Mouse (Mus musculus) kidney, postnatal 36 days (tissue): ENCODE measurements around the gene Hal.

Experiments used
- DNase-seq, 2 experiments: peaks; one replicate each; pipeline ENCODE4 v3.0.0; 2021 to 2022; ENCODE audit warnings: mixed read lengths in 2 of 2

Hal gene

DNA sequence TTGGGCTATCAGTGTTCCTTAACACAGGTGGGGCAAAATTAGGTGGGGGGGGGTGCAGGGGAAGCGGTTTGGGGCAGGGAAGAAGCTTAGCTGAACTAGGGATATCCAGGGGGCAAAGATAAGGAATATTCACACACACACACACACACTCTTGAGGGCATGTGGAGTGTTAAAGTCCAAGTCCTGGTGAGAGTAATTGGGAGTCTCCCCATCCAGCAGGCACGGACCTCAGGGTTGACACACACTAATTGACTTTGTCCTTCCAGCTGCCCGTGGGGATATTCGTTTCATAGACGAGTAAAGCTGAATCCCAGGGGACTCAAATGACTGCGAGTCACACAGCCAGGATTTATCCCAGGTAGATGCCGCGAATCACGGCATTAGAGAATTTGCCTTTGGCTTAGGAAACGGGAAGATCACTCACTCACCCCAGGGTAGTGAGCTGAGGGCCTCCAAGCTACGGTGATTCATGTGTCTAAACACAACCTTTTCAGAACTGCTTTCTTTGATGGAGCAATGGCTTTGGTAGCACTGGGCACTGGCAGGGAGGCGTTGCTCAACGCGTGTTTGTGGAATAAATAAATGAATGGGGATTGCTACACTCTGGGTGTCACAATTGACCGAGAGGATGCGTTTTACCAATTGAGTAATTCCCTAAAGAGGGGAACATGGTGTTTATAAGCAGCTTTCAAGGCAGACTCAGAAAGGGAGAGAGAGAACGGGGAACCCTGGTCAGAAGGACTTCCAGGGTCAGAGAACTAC is at the start of gene Hal:
Gene Hal, plus strand, starts transcription at position 703 of the 762 bp plus-strand sequence.
- DNase-seq, result no peak

DNA sequence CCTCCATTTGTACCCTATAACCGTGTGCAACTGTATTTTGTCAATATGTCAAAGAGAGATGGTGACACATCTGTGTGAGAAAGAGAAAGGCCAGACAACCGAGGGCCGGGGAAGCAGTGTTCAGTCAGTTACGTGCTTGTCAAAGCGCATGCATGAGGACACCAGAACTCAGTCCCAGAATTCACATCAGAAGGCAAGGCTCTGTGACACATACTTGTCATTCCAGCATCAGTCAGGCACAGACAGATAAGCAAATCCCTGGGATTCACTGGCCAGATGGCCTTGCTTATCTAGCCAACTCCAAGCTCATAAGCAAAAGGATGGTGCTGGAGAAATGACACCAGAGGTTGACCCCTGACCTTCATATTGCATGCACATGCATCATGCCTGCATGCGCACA is 47.1 kb upstream of the Hal start:
- no peak for DNase-seq

DNA sequence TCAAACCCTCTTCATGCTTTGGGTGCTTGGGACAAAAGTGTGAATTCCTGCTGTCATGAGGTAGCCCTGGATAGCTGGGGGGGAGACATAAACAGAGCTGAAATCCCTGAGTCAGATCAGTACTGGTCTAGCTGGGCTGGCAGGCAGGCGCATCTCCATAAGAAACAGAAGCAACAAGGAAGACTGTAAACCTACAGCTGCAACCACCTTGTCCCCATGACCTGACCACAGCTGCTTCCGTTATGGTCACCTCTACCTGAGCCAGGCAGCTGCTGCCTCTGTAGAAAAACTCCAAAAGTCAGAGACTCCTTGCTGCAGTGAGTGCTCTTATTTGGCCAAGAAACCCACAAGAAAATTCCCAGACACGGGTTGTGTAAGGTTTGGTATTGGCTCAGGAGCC is 46.4 kb upstream of the Hal start:
- no peak for DNase-seq

DNA sequence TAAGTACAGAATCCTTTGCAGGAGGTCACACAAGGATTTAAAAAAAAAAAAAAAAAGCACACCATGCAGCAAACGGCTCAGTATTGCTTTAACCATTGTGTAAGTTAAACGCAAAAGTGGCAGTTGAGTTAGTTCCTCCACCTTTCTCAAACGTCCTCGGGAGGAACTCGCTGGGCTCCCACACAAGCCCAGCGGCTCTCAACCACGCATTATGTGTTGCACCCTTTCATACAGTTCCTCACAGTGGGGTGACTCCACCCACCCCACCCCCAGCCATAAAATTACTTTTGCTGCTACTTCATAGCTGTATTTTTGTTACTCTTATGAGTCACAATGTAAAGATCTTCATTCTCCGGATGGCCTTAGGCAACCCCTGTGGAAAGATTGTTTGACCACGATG is 44.2 kb upstream of the Hal start:
- no peak for DNase-seq

DNA sequence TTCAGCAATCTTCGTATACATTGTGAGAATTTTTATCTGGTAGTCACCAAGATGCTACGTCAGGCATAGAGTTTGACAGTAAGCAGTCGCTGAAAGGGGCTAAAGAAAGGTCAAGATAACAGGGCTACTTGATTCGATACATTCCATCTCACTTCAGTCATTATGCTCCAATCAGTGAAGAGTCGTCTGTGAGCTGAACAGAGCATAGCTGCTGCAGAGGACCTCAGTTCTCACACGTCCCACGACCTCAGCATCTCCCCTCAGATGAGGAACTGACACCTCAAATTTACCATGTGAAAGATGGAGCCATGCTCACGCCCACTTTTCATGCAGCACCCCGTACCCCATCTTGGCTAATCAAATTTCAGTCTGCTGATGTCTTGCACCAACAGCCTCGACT is 41.2 kb upstream of the Hal start:
- DNase-seq, result no peak

DNA sequence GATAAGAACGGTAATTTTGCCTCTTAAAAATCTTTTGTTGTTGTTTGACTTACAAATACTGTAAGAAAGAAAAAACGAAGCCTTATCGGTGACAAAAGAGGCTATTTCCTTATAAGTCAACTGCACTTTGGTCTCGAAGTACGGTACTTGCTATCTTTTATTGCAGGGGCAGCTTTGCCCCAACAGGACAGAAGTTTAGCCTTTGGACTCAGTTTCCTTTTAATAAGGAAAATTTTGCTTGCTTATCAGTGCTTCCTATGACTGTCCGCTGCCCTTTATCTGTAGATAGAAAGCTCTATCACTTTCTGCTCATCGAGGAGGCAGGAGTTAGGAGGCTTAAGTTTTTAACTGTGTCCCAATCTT is 33.9 kb upstream of the Hal start:
- no peak for DNase-seq

DNA sequence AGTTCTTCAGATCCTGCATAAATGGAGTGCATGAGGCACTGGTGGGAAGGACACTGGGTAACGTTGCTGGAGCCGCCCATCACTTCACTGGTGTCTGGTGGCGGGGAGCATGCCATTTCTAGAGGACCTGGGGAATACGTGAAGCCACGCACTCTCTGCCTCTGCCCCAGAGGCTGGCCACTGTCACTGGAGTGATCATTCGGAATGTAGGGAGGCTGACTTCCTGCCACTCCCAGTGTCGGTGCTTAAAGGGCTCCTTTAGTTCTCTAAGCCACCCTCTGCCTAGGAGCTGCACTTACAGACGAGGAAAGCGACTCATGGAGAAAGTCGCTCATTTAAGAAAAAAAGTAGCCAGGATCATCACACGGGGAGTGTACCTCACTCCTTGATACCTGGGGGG is 28.5 kb upstream of the Hal start:
- no peak for DNase-seq

DNA sequence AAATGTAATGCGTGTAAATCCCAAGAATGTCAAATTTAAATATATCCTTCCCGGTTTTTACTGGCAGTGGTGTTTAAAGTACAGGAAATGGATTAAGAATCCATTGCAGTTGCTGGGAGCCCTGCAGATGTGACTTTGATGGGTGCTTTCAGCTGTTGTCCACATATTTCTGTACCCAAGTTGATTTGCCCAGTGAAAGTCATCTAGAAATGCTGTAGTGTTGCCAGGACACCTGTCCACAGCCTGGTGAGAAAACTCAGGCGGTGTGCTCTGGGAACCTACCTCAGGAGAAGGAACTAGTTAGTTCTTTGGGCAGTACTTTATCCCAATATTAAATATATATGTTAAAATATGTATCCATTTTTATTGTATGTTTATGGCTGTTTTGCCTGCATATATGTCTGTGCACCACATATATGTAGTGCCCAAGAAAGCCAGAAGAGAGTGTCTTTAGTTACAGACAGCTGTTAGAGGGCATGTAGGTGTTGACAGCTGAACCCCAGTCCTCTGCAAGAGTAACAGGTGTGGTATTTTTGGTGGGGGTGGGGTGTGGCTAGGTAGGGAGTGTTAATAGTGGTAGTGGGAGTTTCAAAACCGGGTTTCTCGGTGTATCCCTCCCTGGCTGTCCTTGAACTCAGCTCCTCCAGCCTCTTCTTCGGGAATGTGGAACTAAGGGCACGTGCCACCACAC is 25.7 kb upstream of the Hal start:
- no peak for DNase-seq

DNA sequence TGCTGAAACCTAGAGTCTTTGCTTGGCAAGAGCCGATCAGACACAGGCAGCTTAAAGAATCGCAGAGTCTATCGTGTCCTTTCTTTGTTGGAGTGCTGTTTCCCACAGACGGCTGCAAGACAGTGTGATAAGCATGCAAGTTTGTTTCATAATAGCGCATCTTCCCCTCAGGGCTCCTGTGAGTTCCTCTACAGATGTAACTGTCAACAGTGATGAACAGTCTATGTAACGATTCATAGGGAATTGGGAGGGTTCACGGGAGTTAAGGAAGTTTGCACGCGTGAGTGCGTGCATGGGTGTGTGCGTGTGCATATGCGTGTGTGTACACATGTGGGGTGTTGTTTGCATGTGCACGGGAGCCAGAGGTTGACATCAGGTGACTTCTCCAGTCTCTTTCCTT is 25.0 kb upstream of the Hal start:
- no peak for DNase-seq

DNA sequence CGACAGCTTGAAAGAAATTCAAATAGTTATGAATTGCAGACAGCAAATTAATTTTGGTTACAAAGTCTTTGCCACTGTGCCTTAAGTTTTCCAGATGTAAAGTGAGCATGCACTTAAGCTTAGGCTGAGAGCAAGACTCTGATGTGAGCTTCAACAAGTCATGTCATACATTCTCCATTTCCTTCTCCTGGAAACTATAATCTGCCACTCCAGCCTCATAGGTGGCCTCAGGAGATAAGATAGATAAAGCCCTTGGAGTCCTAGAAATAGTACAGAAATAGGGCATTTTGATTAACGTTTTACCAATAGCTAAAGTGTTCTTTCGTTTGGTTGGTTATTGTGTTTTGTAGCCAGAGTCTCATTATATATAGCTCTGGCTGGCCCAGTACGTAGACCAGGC is 21.3 kb upstream of the Hal start:
- no peak for DNase-seq

DNA sequence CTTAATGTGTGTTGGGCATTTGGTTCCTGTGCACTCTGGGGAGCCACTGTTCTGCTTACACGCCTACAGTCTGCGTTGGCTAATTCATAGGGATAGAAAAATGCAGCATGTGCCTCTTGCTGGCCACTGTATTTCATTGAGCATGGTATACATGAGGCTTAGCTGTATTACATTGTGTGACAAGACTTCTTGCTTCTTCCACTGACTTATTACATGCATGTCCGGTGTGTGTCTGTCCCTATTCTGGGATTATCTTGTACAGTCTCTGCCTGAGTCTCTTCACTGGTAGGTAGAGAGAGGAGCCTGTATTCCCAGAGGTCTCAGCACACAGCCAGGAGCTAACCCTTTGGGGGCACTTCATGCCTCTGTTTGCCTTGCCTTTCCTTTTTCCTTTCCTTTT is 20.8 kb upstream of the Hal start:
- DNase-seq, result no peak

DNA sequence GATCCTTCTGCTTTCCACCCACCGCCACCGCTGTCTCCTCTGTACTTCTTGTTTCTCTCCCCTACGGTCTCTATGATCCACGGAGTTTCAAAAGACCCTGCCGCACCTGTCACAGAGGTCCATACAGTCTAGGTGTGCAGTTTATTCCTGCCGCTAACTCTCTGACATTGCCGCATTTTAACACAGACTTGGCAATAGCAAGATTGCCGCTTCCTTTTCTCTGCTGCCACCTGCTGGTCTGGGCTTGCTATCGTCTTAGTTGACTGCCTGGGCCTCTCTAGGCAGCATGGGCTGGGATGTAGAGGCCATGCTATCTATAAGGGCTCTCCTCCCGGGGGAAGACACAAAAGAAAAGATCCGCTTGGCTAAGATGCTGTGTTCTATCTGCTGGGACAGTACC is 17.2 kb upstream of the Hal start:
- DNase-seq, result peak; percentile 78 to 95

DNA sequence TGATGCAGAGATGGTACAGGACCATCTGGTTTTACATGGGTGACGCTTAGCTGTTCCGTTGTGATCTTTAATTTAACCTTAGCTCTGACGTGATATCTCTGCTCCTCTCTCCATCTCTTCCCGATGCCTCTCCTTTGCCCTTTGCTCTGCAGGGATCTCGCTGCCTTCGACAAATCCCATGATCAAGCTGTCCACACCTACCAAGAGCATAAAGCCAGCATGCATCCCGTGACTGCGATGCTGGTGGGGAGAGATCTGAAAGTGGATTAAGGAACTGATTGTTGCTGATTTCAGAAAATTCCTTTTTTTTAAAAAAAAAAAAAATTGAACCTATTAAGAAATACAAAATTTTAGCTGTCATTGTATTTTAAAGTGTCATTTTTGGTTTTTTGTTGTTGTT is 4.1 kb upstream of the Hal start:
- DNase-seq, result no peak

DNA sequence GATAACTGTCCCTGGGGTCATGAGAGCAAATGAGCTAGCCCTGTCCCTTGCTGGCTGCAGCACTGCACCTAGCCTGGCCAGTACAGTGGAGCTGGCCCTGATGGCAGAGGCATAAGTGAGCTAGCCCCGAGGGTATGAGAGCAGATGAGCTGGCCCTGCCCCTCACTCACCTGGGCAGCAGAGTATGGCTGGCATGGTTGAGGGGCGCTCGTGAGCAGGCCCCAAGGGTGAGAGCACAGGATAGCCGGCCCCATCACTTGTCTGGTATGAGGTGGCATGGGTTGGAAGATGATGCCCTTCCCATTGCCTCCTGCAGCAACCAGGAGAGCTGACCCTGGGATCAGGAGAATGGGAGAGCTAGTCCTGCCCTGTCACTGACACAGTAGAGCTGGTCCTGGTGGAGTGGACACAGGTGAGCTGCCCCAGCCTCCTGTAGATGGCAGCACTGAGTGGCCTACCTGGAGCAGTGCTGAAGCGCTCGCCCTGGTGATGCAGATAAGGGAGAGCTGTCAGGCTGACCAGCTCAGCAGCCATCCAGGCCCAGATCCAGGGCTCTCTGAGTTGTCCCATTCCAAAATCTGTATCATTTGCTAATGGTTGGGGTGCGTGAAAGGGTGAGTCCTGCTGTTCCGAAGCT is 3.4 kb upstream of the Hal start:
- DNase-seq, result peak; percentile 51 to 81

DNA sequence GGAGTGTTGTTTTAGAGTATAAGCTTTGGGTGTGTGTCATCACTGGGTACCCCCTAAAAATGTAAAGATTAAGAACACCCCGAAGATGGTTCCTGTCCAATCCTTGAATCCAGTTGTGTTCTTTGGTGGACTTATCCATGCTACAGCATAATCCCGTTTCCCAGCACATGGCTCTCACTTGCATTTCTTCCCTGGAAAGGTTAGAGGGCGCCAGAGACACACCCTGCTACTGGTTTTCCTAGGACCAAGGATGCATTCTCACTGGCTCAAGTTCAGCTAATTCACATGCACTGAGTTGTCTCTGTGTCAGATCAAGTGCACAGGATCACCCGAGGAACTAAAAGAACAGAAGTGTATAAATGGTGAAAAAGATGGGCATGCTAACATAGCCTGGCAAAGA is 1.9 kb upstream of the Hal start:
- DNase-seq, result peak; percentile 36 to 41

DNA sequence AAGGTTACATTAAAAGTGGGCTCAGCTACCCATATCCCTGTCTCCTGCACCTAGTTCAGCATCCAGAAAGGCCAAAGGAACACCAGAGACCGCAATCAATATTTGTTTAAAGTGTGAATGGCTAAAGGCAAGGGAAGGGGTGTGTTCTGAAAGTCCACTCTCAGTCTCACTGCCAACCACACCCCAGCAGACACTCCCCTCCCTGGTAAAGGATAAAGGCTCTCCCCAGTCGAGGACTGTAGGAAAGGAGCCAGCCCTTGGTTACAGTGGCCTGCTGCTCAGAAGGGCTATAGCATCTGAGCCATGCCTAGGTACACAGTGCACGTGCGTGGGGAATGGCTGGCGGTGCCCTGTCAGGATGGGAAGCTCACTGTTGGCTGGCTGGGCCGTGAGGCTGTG is 259 bp downstream of the Hal start:
- DNase-seq, result no peak

DNA sequence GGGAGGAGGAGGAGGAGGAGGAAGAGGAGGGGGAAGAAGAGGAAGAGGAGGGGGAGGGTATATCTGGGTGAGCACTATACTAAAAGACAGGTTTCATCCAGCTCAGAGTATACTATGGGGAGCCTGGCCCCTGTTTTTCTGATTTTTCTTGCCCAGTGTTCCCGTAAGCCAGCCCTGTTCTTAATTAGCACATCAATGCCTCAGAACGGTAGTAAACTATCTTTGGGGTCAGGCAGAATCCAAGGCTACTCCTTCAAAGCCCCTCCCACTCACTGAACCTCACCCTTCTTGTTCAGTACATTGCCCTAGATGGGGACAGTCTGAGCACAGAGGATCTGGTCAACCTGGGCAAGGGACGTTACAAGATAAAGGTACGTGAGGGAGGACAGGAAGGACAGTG is 1.9 kb downstream of the Hal start:
- no peak for DNase-seq

DNA sequence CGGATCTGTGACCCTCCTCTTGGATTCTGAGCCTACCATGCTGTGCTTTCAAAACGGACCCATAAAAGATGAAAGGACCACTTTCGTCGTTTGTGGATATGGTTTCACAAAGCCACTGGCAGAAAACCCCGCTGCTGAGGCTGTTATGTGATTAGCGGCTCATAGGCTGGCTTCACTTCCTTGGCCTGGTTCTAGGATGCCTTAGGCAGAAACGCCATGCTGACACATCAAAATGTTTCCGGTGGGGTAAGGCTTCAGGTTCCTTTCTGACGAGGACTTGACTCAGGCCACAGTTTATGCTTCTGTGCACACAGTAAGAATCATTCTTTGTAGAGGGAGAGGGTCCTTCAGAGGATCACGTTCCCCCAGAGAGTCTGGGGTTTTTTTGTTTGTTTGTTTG is 12.3 kb downstream of the Hal start:
- no peak for DNase-seq

DNA sequence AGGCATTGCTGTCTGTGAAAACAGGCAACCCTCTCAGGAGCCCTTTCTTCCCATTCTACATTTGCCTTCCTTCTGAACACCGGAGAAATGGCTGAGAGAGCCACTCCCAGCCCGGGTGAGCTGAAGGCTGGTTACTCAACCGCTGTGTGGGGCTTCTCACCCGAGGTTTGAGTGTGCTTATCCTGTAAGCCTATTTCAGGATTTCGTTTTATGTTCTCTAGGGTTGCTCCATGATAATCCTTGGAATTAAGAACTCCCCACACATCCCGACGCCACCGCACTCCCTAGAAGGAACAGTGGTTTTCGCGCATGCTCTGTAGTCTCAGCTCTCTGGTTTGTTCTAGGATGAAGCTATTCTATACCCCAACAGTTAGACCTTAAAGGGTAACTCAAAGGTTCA is 12.8 kb downstream of the Hal start:
- DNase-seq, result no peak

DNA sequence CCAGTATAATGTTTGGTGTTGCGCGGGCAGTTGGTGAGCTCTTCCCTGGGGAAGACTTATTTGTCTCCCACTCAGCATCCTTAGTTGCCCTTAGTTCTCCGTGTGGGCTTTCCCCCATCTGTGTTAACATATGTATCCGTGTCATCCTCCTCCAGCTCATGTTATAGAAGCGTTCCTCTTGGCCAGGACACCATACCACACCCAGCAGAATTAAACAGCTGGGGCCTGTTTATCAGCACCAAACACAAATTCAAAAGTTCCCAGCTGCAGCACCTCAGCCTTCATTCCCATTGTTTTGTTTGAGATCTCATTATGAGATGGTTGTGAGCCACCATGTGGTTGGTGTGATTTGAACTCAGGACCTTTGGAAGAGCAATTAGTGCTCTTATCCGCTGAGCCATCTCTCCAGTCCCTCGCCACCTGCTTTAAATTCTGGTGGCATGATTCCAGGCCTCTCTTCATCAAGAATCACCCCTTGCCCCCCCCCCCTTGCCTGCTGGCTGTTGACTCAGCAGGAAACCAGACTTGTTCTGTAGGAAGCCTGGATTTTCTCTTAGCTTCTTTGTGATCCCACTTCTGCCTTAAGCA is 19.9 kb downstream of the Hal start:
- no peak for DNase-seq

DNA sequence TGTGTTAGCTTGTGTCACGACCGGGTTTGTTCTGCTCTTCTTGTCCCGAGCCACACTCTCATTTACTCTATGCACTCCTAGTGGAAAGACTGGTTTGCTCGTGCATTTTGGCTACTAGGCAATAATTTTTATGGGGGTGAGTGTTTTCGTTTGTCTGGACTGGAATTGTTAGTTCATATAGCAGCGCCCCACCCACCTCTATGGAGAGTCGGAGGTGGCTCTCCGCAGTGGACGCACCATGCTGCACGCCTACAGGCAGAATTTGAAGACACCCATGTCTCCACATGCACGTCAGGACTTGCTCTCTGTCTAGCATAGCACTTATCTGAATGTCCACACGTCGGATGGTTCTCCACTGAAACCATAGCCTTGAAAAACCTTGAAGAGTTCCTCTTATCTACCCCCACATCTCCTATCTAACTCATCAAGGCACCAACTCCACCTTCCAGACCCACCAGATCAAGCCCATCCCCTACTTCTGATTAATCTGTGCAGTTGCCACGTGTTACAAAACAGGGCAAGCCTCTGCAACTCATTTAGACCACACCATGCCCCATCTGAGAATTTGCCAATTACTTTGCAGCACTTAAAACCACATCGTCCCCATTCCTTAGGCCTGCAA is 21.1 kb downstream of the Hal start:
- no peak for DNase-seq

DNA sequence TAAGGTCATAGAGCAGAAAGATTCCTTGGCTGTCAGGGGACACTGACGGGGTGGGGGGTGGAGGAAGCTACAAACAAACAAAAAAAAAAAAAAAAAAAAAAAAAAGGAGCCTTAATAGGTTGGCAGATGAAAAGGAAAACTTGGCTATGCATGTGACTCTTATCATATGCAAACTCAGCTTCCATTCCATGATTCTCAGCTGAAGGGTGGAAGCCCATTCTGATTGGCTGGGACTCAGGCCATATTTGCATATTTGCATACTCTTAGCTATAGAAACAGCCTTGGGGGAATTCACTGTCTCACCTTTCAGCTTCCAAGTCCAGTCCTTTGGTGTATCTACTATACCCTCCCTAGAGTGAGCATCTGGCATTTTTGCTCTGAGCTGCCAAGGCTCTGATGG is 26.9 kb downstream of the Hal start:
- no peak for DNase-seq

DNA sequence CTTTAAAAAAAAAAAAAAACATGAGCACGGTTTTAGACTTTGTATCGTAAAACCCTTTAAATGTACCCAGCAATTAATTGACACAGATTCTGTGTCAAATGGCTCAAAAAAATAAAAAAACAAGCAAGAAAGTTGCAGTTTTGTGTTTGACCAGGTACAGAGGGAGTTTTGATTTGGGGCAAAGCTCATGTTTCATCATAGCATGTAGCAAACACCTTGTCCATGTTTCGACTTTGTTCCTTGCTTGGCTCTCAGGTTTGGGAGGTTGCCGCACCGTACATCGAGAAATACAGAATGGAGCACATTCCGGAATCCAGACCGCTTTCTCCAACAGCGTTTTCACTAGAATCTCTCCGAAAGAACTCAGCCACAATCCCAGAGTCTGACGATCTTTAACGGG is 27.4 kb downstream of the Hal start:
- no peak for DNase-seq

DNA sequence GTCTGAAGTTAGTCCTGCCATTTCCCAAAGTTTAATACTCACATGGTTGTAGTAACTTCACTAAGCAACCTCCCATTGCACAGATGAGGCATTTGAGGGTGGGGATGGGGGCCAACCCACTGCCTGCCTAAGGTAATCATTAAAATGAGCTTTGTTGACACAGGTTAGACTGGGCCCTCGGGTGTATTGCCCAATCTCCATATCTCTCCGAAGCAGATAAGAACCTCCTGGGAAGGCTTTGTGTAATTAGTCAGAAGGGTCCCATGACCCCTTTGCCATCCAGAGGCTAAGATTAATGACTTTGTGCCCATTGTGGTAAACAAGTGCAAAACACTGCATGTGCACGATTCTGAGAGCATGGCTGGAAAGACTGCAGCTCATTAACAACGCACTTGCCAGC is 29.2 kb downstream of the Hal start:
- no peak for DNase-seq
